Mouse (Mus musculus) frontal cortex, postnatal 10 days (tissue): ENCODE measurements at regions not wholly inside any gene's neighbourhood (a gene's known extent, or its start where the extent isn't known, plus 50 kb on each side); places are given as distances from the start of the nearest gene placed in this dataset.
A peak's percentile ranks its signal among the peaks of the same experiment; 100 is the strongest.

ENCODE experiments used
- DNase-seq, 2 experiments: peaks; one replicate each; pipeline ENCODE4 v3.0.0; 2022; ENCODE audit warnings: low spot score in 2 of 2, mixed read lengths in 1 of 2

DNA sequence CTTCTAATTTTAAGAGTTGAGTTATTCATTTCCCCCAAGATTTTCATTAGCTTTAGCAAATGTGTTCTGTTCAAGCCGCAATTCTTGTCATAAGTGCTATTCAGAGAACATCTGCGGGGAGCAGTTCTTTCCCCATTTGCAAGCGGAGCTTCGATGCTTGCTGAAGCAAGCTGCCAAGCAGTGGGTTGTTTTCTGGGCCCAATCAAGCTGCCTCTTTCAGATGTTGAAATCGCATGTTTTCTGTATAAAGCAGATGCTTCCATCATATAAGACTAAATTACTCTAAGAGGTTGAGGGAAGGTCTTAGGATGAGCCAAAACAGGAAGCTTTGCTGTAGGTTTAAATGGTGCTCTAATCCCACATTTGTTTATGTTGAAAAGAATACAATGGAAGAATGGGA is 547.4 kb downstream of the Abca13 start:
- DNase-seq: peak in 1 of 2 experiments; percentile 9

DNA sequence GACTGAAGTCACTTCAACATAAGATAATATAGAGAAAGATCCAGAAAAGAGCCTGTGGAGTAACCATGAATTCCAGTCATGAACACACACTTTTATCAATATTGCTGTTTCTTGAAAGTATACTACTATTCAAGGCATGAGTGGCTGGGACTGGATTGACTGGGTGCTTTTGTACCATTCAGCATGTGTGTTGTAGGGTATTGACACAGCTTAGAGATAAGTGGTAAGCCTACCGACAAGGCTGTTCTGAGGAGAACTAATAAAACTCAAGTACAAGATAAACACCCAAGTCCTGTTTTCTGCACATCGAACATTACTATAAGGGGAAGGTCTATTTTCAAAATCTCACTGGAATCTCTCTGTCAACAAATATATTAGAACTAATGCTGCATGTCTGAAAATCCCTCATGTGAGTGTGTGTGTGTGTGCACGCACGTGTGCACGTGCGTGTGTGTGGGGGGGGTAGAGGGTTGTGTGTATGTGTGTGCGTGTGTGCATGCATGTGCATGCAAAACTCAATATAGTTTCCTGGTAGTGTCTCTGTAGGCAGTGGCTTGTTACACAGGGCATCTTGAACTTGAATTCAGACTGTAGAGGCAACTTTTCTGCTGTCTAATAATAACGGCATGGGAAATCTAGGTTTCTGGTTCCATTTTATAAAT is 588.6 kb downstream of the Abca13 start:
- no peak for DNase-seq

DNA sequence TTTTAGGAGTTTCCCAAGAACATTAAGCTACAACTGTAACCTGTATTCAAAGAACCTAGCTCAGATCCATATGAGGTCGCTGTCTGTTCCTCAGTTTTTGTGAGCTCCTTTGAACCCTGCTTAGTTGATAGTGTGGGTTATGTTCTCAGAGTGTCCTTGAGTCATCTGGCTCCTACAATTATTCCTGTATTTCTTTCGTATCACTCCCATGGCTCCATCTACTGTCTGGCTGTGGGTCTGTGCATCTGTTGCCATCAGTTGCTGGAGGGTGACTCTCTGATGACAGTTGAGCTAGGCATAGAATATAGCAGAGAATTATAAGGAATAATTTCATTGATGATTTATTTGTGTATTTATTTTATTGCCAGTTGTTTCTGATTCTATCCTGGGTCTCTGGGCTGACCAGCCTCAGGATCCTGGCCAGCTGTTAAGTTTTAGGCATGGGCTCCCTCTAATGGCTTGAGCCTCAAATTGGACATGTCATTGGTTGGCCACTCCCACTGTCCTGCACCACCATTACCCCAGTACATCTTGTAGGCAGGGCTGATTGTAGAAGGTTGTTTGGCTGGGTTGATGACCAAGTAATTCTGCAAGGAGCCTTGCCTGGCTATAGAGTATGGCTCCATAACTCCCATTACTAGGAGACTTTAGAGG is 601.6 kb downstream of the Abca13 start:
- no peak for DNase-seq

DNA sequence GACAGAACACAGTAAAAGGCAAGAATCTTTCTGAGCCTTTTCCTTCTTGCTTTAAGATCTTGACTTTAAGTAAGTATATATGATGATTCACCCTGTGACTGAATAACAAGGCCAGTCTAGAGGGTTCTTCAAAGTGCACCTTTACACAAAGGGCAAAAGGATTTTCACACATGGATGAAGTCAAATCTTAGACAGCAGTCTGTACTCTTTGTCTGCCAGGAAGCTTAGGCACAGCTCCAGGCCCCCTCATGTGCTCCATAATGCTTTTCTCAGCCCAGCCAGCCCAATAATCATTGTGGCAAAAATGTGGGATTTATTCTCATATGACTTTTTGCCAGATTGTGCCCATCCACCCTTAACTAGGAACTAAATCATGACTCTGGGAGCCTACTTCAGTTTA is 647.9 kb downstream of the Abca13 start:
- DNase-seq: no peak

DNA sequence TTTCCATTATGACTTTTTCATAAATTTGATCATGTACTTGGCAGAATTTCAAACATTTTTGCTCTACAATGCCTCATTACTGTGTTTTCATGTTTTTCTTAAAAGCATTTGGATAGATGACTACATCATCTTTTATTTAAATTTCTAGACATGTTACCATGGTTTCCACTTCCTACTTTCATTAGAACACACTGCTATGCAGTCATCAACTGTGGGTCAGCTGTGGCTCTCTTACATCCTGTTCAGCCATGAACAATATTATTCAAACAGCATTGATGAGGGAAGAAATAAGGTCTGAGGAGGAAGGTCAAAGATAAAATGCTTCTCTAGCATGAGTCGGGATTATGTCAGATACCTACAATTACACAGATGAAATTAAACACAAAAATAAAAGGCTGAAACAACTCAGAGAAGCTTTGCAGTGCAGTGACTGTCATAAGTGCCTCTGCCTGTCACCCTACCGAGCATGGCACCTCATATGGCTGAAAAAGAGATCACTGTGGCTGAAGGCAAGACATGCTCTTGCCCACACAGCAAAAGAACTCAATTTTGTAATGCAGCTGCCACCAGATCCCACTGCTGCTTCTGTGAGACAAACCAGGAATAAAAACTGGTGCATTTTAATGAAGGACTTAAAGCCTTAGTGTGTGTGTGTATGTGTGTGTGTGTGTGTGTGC is 676.9 kb downstream of the Abca13 start:
- DNase-seq: no peak
